Mouse (Mus musculus) bone marrow macrophage, adult 2 months (primary cell): ENCODE measurements around the gene Kat6b.

Experiments used
- CTCF ChIP-seq: IDR thresholded peaks from 2 replicates; pipeline ENCODE4 v1.5.1; 2012; ENCODE audit warnings: low read depth, mild to moderate bottlenecking, low read length, moderate library complexity
- POLR2A ChIP-seq: IDR thresholded peaks from 2 replicates; pipeline ENCODE4 v1.6.1; 2012; ENCODE audit warnings: mild to moderate bottlenecking, low read depth, low read length, borderline replicate concordance

DNA sequence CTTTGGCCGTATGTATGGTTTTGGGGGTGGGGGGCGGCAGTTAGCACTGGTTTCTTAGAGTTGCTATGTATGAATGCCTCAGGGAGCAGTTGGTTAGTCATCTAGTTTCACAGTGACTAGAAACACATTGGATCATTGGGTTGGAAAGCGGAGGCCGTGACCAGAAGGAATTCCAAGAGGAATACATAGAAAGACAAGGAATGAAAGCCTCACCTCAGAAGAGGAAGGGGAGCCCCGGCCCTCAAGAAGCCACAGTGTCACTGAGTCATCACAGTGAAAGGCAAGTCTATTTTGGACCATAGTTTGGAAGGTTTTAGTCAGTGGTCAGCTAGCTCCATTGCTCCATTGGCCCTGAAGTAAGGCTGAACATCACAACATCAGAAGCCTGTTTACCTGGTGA, 132.9 kb downstream of the Kat6b start:
- TF ChIP-seq CTCF (no peak), POLR2A (no peak)
